Mouse (Mus musculus): ENCODE data around the gene Dot1l.
A peak's percentile ranks its signal among the peaks of the same experiment; 100 is the strongest.

The Dot1l gene

GRCm38 (mm10) chr10:80754594-80755290 lies at the start of gene Dot1l:
TSS of gene Dot1l (plus strand) at chr10:80755206.
- DNase-seq = peak; percentile 100

GRCm38 (mm10) chr10:80705479-80705878 lies 49.5 kb upstream of the Dot1l start:
- DNase-seq = no peak

- no peak for DNase-seq
Measured at GRCm38 (mm10) chr10:80710834-80711233, 44.2 kb upstream of the Dot1l start.

- DNase-seq = no peak
Measured at GRCm38 (mm10) chr10:80717281-80717680, 37.7 kb upstream of the Dot1l start.

- DNase-seq = no peak
Measured at GRCm38 (mm10) chr10:80727369-80728127, 27.5 kb upstream of the Dot1l start.

- DNase-seq = no peak
Measured at GRCm38 (mm10) chr10:80732611-80733101, 22.4 kb upstream of the Dot1l start.

GRCm38 (mm10) chr10:80736731-80737130 lies 18.3 kb upstream of the Dot1l start:
- DNase-seq = no peak

- no peak for DNase-seq
Measured at GRCm38 (mm10) chr10:80738657-80739056, 16.3 kb upstream of the Dot1l start.

GRCm38 (mm10) chr10:80741146-80741545 lies 13.9 kb upstream of the Dot1l start:
- DNase-seq = no peak

GRCm38 (mm10) chr10:80741634-80742179 lies 13.3 kb upstream of the Dot1l start:
- DNase-seq = no peak

GRCm38 (mm10) chr10:80742180-80742978 lies 12.6 kb upstream of the Dot1l start, which contains the start of gene Ap3d1:
TSS of gene Ap3d1 (minus strand) at chr10:80742264.
- DNase-seq = peak; percentile 98

GRCm38 (mm10) chr10:80744262-80744661 lies 10.7 kb upstream of the Dot1l start:
- peak; percentile 30 for DNase-seq

- peak; percentile 87 for DNase-seq
Measured at GRCm38 (mm10) chr10:80747410-80747809, 7.6 kb upstream of the Dot1l start.

GRCm38 (mm10) chr10:80748609-80749008 lies 6.4 kb upstream of the Dot1l start:
- peak; percentile 68 for DNase-seq

- peak; percentile 44 for DNase-seq
Measured at GRCm38 (mm10) chr10:80751188-80751832, 3.7 kb upstream of the Dot1l start.

GRCm38 (mm10) chr10:80752079-80752625 lies 2.9 kb upstream of the Dot1l start:
- DNase-seq = peak; percentile 89

GRCm38 (mm10) chr10:80755291-80756015 lies 447 bp downstream of the Dot1l start:
- no peak for DNase-seq

GRCm38 (mm10) chr10:80756099-80756498 lies 1.1 kb downstream of the Dot1l start:
- no peak for DNase-seq

GRCm38 (mm10) chr10:80756509-80756908 lies 1.5 kb downstream of the Dot1l start:
- no peak for DNase-seq

- DNase-seq = no peak
Measured at GRCm38 (mm10) chr10:80756967-80757366, 2.0 kb downstream of the Dot1l start.

GRCm38 (mm10) chr10:80757717-80758116 lies 2.7 kb downstream of the Dot1l start:
- peak; percentile 88 for DNase-seq

Measured in thymus, postnatal 4 days (tissue).